Mouse (Mus musculus) urinary bladder, adult 2 months (tissue): ENCODE results near the gene Adam19. TPM values are rescaled to one million over a fixed set of nuclear protein-coding genes. Genes with fewer than 3 reads are reported as not detected.
"Not testable (repeated sequence)": the region's sequence is repeated elsewhere in the genome, so short reads cannot be mapped to it uniquely, and the experiment has no call there.

ENCODE experiments used
- DNase-seq: peaks from one replicate; pipeline ENCODE4 v3.0.0; 2022; ENCODE audit warnings: low spot score
- polyA plus RNA-seq: library from polyadenylated mRNA; depleted of rRNA; stranded (reverse); fragments of >200 nt; gene quantifications from 2 replicates; pipeline ENCODE4 v1.2.3, GENCODE M21; 2012

Gene Adam19
- polyA plus RNA-seq, 1 experiment: 18.0 TPM

DNA sequence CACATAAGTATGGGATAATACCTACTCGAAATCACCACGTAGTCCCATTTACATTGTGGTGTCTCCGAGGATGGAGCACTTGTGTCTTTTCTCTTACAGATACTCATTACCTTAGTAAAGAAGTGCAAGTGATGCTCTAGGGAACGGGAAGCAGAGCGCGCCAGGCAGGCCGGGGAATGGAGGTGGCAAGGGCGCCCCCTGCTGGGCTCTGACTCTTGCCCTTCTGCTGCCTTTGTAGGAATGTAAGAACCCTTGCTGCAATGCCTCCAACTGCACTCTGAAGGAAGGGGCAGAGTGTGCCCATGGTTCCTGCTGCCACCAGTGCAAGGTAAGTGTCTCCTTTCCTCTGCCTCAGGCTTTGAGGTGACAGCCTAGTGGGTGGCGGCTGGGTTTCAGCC lies 72.8 kb downstream of the Adam19 start:
- peak; percentile 57 for DNase-seq

GRCm38 (mm10) chr11:46131022-46131986 lies 75.5 kb downstream of the Adam19 start:
- DNase-seq: no peak

- DNase-seq: no peak
Observed at GRCm38 (mm10) chr11:46134899-46135298, 79.1 kb downstream of the Adam19 start.

DNA sequence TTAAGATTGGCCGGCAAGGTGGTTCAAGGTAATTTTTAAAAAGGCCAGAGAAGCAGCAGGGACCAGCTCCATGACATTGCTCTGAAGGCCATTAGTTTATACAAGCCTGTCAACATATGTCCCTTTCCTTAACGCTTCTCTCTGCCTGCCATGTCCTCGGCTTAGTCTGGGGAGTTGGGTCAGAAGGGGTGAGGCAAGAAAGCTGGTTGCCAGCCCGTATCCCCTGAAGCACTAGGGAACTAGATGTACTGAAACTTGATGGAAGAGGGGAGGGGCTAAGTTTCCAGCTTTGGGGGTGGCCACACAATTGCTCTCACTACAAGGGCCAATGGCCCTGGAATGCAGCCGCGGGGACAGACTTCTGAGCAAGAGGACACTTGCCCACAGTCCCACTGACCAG lies 87.5 kb downstream of the Adam19 start:
- DNase-seq: no peak

GRCm38 (mm10) chr11:46145163-46145875 lies 89.5 kb downstream of the Adam19 start:
- DNase-seq: no peak

DNA sequence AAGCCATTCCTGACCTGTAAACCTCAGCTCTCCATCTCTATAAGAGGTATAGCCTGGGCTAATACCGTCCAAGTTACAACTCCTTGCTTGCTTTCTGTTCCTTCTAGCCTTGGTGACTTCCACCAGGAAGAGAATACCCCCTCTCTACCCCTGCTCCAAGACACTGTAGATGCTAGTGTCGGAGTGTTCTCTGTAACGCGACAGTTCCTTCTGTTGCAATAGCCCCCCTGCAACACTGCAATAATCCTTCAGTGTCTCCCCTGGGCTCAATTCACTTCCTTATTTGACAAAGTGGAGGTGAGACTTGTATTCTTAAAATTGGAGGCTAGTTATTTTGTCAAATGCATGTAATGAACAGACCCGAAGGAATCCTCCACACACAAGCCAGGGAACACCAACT lies 90.8 kb downstream of the Adam19 start:
- DNase-seq: no peak

GRCm38 (mm10) chr11:46156945-46157344 lies 101.2 kb downstream of the Adam19 start:
- DNase-seq: no peak

GRCm38 (mm10) chr11:46157462-46157861 lies 101.7 kb downstream of the Adam19 start:
- no peak for DNase-seq

DNA sequence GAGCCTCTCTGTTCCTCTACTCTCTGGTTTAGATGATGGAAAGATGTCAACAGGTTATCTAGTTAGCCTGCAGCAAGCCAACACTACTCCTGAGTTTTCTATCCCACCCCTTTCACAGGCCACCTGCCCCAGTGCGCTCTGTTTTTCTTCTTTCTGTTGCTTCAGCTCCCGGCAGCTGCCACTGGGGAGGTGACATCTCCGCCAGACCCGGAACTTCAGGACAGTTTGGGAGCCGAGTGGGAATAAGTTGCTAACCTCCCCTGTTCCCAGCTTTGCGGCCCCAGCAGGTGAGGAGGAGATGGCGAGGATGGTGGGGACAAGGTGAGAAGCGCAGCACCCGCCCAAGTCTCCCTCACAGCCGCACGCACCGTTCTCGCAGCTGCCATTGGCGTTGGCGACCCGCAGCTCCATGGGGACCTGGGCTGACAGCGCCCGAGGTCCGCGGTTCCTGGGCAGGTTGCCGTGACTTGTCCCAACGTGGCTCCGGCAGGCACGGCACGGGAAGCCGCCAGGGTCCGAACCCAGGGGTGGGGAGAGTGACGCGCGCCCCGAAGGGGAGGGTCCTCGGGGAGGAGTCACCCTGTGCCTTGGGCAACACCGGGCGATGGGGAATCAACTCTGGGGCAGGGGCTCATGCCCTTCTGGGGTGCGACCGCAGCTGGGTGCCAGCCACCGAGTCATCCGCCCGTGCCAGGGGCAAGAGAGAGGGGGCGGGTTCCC lies 110.2 kb downstream of the Adam19 start, which contains the start of gene Nipal4:
Gene Nipal4, minus strand, starts transcription at position 643 of the 720 bp plus-strand sequence.
- peak; percentile 68 for DNase-seq

GRCm38 (mm10) chr11:46168506-46168905 lies 112.7 kb downstream of the Adam19 start:
- DNase-seq: no peak

DNA sequence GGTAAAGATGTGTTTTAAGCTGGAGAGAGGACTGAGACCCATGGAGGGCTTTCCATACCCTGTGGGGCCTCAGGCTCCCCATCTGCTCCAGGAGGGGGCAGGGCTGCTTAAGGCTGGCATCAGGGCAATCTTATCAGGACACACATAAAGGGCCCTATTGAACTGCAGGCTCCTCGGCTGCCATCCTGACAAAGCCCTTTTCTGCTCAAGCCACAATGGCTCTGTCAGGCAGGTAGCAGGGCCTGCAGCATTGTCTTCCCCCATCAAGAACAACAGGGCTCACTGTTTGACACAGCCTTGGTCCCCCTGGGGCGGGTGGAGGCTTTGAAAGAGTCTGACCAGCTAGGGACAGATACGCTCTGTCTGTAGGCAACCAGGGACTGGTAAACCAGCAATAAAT lies 114.1 kb downstream of the Adam19 start:
- DNase-seq: no peak

- DNase-seq: no peak
Observed at GRCm38 (mm10) chr11:46172128-46172527, 116.3 kb downstream of the Adam19 start.

- DNase-seq: no peak
Observed at GRCm38 (mm10) chr11:46176155-46176554, 120.4 kb downstream of the Adam19 start.

DNA sequence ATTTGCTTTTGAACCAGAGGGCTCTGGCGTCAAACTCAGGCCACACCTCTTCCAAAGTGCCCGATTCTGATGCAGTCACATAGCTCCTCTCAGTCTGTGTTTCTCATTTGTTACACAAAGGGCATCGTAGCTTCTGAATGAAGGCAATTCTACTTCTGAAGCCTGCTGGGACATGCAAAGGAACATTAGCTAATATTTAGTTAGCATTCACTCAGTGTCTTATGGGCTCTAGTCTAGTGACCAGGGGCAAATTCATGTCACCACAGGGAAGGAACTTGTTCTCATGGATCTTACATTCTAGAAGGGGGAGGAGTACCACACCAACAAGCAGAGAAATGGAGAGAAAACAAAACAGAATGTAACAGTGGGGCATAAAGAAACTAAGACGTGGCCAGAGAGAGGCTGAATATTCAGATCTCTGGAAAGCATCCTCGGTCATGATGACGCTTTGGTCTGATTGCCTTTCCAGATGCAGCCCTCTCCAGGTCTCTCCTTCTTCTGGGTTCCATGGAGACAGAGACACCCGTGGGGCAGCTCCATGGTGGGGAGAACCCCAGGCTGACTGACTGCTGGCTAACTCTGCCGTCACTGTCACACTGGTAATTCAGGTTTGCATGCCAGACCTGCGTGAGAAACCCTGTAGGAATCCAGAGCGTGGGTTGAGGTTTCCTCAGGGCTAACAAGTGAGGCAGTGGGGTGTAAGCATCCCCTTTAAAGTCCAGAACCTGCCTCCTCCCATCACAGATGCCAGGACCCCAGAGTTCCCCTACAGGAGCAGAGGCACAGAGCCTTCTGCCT lies 121.7 kb downstream of the Adam19 start:
- DNase-seq: no peak

- DNase-seq: not testable (repeated sequence)
Observed at GRCm38 (mm10) chr11:46182031-46182430, 126.2 kb downstream of the Adam19 start.

DNA sequence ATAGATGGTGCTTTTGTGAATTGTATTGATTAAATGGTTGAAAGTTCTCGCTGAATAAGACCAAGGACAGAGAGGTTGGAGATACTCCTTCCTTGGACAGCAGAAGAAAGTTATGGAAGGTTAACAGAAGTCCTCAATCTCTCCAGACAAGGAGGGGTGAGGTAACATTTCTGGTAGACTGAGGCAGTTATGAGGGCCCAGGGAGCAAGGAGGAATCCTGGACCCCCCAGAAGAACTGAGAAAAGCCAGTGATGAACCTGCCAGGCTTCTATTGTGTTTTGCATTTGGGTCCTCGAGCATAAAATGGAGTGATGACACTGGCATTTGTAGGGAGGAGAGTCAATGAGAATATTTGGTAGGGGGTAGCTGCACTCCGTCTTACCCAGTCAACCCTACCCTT lies 129.2 kb downstream of the Adam19 start:
- DNase-seq: no peak

DNA sequence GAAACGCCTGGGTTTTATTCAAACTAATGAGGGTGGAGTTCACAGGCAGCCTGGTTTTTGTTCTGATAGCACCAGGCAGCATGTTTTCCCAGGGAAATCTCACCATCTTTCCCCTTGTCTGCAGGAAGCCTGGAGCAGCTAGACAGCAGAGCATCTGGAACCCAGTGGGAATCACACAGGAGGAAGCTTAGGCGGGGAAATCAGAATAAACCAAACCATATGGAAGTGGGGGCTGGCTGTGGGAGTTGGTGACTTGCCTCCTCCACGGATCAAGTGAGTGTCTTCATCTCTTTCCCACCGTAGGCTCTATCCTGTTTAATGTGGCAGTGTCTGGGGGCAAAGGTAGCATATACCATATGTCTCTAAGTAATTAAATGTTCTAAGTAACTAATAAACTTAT lies 129.7 kb downstream of the Adam19 start:
- no peak for DNase-seq

DNA sequence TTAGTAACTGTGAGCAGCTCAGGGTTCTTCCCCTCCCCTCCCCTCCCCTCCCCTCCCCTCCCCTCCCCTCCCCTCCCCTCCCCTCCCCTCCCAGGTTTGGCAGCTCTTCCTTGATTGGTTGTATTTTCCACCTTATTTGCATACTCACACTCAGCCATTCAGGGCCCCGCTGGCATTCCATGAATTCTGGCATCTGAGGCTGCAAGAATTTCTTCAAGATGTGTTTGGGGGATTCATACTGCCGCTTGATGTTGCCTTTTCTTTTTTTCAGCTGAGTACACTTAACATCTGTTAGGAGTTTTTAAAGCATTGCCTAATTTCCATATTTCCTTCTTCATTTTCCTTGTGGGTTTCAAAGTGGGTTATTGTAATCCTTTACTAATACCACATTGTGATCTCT lies 132.5 kb downstream of the Adam19 start:
- no peak for DNase-seq

DNA sequence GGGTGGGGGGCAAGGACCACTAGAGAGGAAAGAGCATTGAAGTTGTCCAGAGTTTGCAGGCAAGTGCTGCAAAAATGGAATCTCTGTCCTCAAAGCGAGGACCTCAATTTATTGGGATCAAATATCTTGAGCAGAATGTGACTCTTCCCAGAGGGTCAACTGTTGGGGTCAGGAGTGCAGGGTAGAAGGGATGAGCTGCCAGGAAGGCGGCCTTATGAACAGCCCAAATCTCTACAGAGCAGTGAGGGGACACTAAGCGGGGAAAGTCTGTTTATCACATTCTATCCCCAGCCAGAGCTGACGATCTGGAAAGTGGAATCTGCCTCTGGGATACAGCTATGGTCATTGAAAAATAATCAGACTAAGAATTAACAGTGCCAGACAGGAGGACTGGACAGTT lies 138.4 kb downstream of the Adam19 start:
- DNase-seq: no peak
